Mouse (Mus musculus) heart, embryonic 12.5 days (tissue): ENCODE data around the gene Tcf21. TPM values are rescaled to one million over a fixed set of nuclear protein-coding genes. Genes with fewer than 3 reads are reported as not detected.

ENCODE experiments used
- ATAC-seq: fragments of 200-750 bp; cut with Nextera tagmentation; 2 replicates; pipeline ENCODE4 v1.8.0; 2017; ENCODE audit warnings: moderate TSS enrichment, moderate library complexity; ENCODE audit not compliant: insufficient number of reproducible peaks, low FRiP score
- H3K27ac ChIP-seq: fragments of 300-500 bp; sonication (generic); 2 replicates; pipeline ENCODE4 v1.5.1; 2016; ENCODE audit warnings: mild to moderate bottlenecking, moderate library complexity; ENCODE audit not compliant: poor library complexity, severe bottlenecking
- H3K27me3 ChIP-seq: fragments of 300-500 bp; sonication (generic); replicated peaks from 2 replicates; pipeline ENCODE4 v1.6.1; 2016; ENCODE audit warnings: mild to moderate bottlenecking, moderate library complexity
- H3K36me3 ChIP-seq: fragments of 300-500 bp; sonication (generic); 2 replicates; pipeline ENCODE4 v1.6.1; 2016; ENCODE audit warnings: mild to moderate bottlenecking, moderate library complexity
- H3K4me1 ChIP-seq: fragments of 300-500 bp; sonication (generic); replicated peaks from 2 replicates; pipeline ENCODE4 v1.6.1; 2016; ENCODE audit warnings: mild to moderate bottlenecking
- H3K4me2 ChIP-seq: fragments of 300-500 bp; sonication (generic); 2 replicates; pipeline ENCODE4 v1.6.1; 2016; ENCODE audit warnings: mild to moderate bottlenecking, moderate library complexity
- H3K4me3 ChIP-seq: fragments of 300-500 bp; sonication (generic); 2 replicates; pipeline ENCODE4 v1.5.1; 2016; ENCODE audit warnings: mild to moderate bottlenecking
- H3K9ac ChIP-seq: fragments of 300-500 bp; sonication (generic); 2 replicates; pipeline ENCODE4 v1.6.1; 2016; ENCODE audit warnings: mild to moderate bottlenecking, moderate library complexity
- H3K9me3 ChIP-seq: fragments of 300-500 bp; sonication (generic); replicated peaks from 2 replicates; pipeline ENCODE4 v1.6.1; 2016; ENCODE audit warnings: mild to moderate bottlenecking, moderate library complexity
- WGBS: fragments of 180-500 bp; shearing (Covaris S2); methylation state at CpG from one replicate; pipeline ENCODE4 v1.1.7; 2016; 5-methylcytosine and 5-hydroxymethylcytosine counted together
- polyA plus RNA-seq: library from polyadenylated mRNA; unstranded; fragments of >200 nt; fragmentation: Nextera tagmentation; extraction: Ambion mirVana; gene quantifications from 2 replicates; pipeline ENCODE4 v1.2.1, GENCODE M21; 2016

The Tcf21 gene
- polyA plus RNA-seq: 74.5 and 76.6 TPM in 2 replicates

- peak; percentile 61; the same call in 1 of the 2 replicates for ATAC-seq
- H3K36me3 ChIP-seq: no peaks in the 10 kb centered on the region
- peaks cover 49% of the 10 kb centered on the region for H3K27me3 ChIP-seq
- H3K9ac ChIP-seq: peak within 1 kb of the TSS; percentile 79
- H3K4me3 ChIP-seq: peak within 1 kb of the TSS; percentile 61
- peaks cover 22% of the 10 kb centered on the region for H3K4me1 ChIP-seq
- peak within 1 kb of the TSS; percentile 76 for H3K4me2 ChIP-seq
- H3K27ac ChIP-seq: peak within 1 kb of the TSS; percentile 79
- 5% methylated on average over 20 of the region's 20 CpGs for WGBS
- no peaks in the 10 kb centered on the region for H3K9me3 ChIP-seq
Observed at GRCm38 (mm10) chr10:22819871-22820590, at the start of gene Tcf21. TSS of gene Tcf21 (minus strand) at chr10:22820174.

- Histone ChIP-seq H3K4me1 (peaks cover 14% of the 10 kb centered on the region), H3K4me3 (no peak overlapping the region), H3K27me3 (no peaks in the 10 kb centered on the region), H3K27ac (peak overlapping the region; percentile 51; the same call in 1 of the 2 replicates), H3K4me2 (peak overlapping the region; percentile 46), H3K9ac (no peak overlapping the region), H3K9me3 (no peaks in the 10 kb centered on the region), H3K36me3 (no peaks in the 10 kb centered on the region)
- 21% methylated on average over 8 of the region's 8 CpGs for WGBS
- ATAC-seq: peak; percentile 33; the same call in 1 of the 2 replicates
Observed at GRCm38 (mm10) chr10:22868386-22868918, 48.5 kb upstream of the Tcf21 start.

- peaks cover 7% of the 10 kb centered on the region for H3K4me1 ChIP-seq
- H3K4me3 ChIP-seq: no peak overlapping the region
- ATAC-seq: no peak
- WGBS: 86% methylated on average over 2 of the region's 2 CpGs
- no peaks in the 10 kb centered on the region for H3K27me3 ChIP-seq
- no peaks in the 10 kb centered on the region for H3K36me3 ChIP-seq
- H3K27ac ChIP-seq: no peak overlapping the region; the same call in 1 of the 2 replicates
- H3K4me2 ChIP-seq: no peak overlapping the region
- H3K9ac ChIP-seq: no peak overlapping the region
- H3K9me3 ChIP-seq: no peaks in the 10 kb centered on the region
Observed at GRCm38 (mm10) chr10:22867210-22867609, 47.2 kb upstream of the Tcf21 start.

- Histone ChIP-seq H3K4me1 (peaks cover 8% of the 10 kb centered on the region; the same call in 1 of the 2 replicates), H3K9ac (no peak overlapping the region), H3K27ac (no peak overlapping the region), H3K9me3 (no peaks in the 10 kb centered on the region), H3K4me3 (no peak overlapping the region), H3K36me3 (no peaks in the 10 kb centered on the region), H3K4me2 (no peak overlapping the region), H3K27me3 (no peaks in the 10 kb centered on the region; the same call in 1 of the 2 replicates)
- 31% methylated on average over 9 of the region's 9 CpGs for WGBS
- ATAC-seq: no peak
Observed at GRCm38 (mm10) chr10:22858111-22858510, 38.1 kb upstream of the Tcf21 start.

- peaks cover 8% of the 10 kb centered on the region; the same call in 1 of the 2 replicates for H3K4me1 ChIP-seq
- H3K36me3 ChIP-seq: no peaks in the 10 kb centered on the region
- 9% methylated on average over 7 of the region's 7 CpGs for WGBS
- no peaks in the 10 kb centered on the region; the same call in 1 of the 2 replicates for H3K27me3 ChIP-seq
- no peak overlapping the region for H3K4me2 ChIP-seq
- H3K27ac ChIP-seq: no peak overlapping the region
- H3K4me3 ChIP-seq: no peak overlapping the region
- ATAC-seq: no peak
- H3K9ac ChIP-seq: no peak overlapping the region
- H3K9me3 ChIP-seq: no peaks in the 10 kb centered on the region
Observed at GRCm38 (mm10) chr10:22854330-22854729, 34.4 kb upstream of the Tcf21 start.

- ATAC-seq: no peak
- 19% methylated on average over 3 of the region's 3 CpGs for WGBS
- Histone ChIP-seq H3K9me3 (no peaks in the 10 kb centered on the region), H3K36me3 (no peaks in the 10 kb centered on the region), H3K4me2 (no peak overlapping the region), H3K27ac (no peak overlapping the region), H3K4me3 (no peak overlapping the region), H3K9ac (no peak overlapping the region), H3K4me1 (peaks cover 14% of the 10 kb centered on the region; the same call in 1 of the 2 replicates), H3K27me3 (peaks cover 12% of the 10 kb centered on the region)
Observed at GRCm38 (mm10) chr10:22845351-22845750, 25.4 kb upstream of the Tcf21 start.

GRCm38 (mm10) chr10:22844731-22845130, 24.8 kb upstream of the Tcf21 start:
- Histone ChIP-seq H3K9me3 (no peaks in the 10 kb centered on the region), H3K27me3 (peaks cover 12% of the 10 kb centered on the region), H3K4me1 (peaks cover 14% of the 10 kb centered on the region; the same call in 1 of the 2 replicates), H3K27ac (no peak overlapping the region), H3K9ac (no peak overlapping the region), H3K4me3 (no peak overlapping the region), H3K4me2 (no peak overlapping the region), H3K36me3 (no peaks in the 10 kb centered on the region)
- ATAC-seq: no peak
- 34% methylated on average over 10 of the region's 10 CpGs for WGBS

- WGBS: under 1% methylated on average over 26 of the region's 26 CpGs
- H3K36me3 ChIP-seq: no peaks in the 10 kb centered on the region
- peaks cover 12% of the 10 kb centered on the region for H3K27me3 ChIP-seq
- peak overlapping the region; percentile 73 for H3K4me2 ChIP-seq
- no peak overlapping the region for H3K27ac ChIP-seq
- peaks cover 14% of the 10 kb centered on the region; the same call in 1 of the 2 replicates for H3K4me1 ChIP-seq
- no peaks in the 10 kb centered on the region for H3K9me3 ChIP-seq
- no peak for ATAC-seq
- peak overlapping the region; percentile 52; the same call in 1 of the 2 replicates for H3K9ac ChIP-seq
- H3K4me3 ChIP-seq: peak overlapping the region; percentile 42
Observed at GRCm38 (mm10) chr10:22843440-22844361, 23.7 kb upstream of the Tcf21 start.

GRCm38 (mm10) chr10:22842781-22843439, 22.9 kb upstream of the Tcf21 start:
- no peaks in the 10 kb centered on the region for H3K36me3 ChIP-seq
- H3K4me3 ChIP-seq: peak overlapping the region; percentile 42
- WGBS: 6% methylated on average over 17 of the region's 17 CpGs
- no peak for ATAC-seq
- H3K4me1 ChIP-seq: peaks cover 14% of the 10 kb centered on the region; the same call in 1 of the 2 replicates
- H3K9ac ChIP-seq: peak overlapping the region; percentile 52
- no peak overlapping the region for H3K27ac ChIP-seq
- H3K27me3 ChIP-seq: peaks cover 12% of the 10 kb centered on the region
- peak overlapping the region; percentile 73 for H3K4me2 ChIP-seq
- H3K9me3 ChIP-seq: no peaks in the 10 kb centered on the region

- no peak overlapping the region for H3K9ac ChIP-seq
- no peak overlapping the region for H3K4me2 ChIP-seq
- no peaks in the 10 kb centered on the region for H3K9me3 ChIP-seq
- 11% methylated on average over 4 of the region's 4 CpGs for WGBS
- peaks cover 14% of the 10 kb centered on the region; the same call in 1 of the 2 replicates for H3K4me1 ChIP-seq
- H3K27ac ChIP-seq: no peak overlapping the region
- H3K27me3 ChIP-seq: peaks cover 12% of the 10 kb centered on the region
- no peaks in the 10 kb centered on the region for H3K36me3 ChIP-seq
- ATAC-seq: no peak
- no peak overlapping the region for H3K4me3 ChIP-seq
Observed at GRCm38 (mm10) chr10:22842113-22842512, 22.1 kb upstream of the Tcf21 start.
